Mouse (Mus musculus) kidney, adult 11 months (tissue): ENCODE measurements around the gene Rsrc1.
A peak's percentile ranks its signal among the peaks of the same experiment; 100 is the strongest.

Experiments used
- DNase-seq: peaks from one replicate; pipeline ENCODE4 v3.0.0; 2022

The Rsrc1 gene

DNA sequence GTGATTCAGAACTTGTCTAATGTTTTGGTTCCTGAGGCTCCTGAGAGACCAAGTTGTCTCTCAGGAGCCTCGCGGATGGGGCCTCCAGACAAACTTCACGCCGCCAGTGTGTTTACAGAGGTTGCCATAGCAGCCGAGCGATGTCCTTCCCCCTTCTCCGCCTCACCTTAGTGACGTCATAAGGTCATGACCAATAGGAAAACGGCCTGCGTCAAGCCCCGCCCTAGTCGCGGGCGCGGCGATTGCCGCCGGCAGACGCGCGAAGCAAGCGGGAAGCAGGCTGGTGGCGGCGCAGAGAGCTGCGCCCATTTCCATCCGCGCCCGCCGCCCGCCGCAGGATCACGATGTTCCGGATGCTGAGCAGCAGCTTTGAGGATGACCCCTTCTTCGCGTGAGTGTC, 392.7 kb downstream of the Rsrc1 start, which contains the start of gene Mlf1:
Gene Mlf1, plus strand, starts transcription at position 226 of the 400 bp plus-strand sequence.
- DNase-seq: peak; percentile 79

DNA sequence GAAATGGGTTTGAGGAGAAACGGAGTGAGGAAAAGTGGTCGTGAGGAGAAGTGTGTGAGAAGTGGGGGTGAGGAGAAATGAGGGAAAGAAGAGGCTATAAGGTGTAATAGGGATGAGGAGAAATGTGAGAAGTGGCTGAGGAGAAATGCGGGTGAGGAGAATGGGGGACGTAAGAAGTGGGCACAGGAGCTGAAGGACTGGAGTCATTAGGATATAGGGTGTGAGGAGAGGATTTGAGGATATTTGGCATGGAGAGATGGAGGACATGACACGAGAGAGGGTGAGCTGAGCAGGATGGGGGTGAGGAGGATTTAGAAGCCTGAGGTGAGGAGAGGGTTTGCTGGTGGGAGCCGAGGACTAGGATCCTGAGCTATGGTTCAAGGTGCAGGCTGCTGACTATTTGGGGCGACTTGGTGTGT, 393.2 kb downstream of the Rsrc1 start:
- no peak for DNase-seq

DNA sequence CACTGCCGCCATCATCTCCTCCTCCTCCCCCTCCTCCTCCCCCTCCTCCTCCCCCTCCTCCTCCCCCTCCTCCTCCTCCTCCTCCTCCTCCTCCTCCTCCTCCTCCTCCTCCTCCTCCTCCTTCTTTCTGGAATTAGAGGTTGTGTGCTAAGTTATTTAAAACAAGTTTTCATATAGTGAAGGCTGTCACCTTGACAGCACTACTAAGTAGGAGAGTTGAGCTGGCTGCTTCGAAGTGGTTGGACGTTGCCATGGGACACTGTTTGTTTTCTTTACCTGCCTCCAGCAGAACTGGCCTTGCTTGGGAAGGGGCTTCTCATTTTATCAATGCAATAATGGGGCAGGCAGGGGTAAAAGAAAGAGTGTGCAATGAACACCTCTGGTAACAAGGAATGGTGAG, 393.9 kb downstream of the Rsrc1 start, which contains the start of gene Gm17402:
Gene Gm17402, minus strand, starts transcription at position 101 of the 400 bp plus-strand sequence.
- DNase-seq: no peak

DNA sequence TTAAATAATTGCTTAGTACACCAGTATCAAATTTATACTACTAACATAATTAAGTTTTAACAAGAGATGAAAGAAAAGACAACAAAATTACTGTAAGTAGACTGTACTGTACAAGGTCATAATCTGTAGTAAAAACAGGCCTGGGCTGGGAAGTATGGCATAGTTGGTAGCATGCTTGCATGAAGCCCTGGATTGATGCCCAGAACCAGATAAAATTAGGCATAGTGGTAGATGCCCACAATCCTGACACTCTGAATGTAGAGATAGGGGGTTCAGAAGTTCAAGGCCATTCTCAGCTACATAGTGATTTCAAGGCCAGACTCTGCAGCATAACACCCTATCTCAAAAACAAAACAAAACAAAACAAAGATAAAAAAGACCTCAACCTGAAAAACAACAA, 397.0 kb downstream of the Rsrc1 start:
- no peak for DNase-seq
